Mouse (Mus musculus) inflammation-experienced regulatory T-cells, adult 6 months (primary cell): ENCODE measurements around the gene Il1rn. TPM values are rescaled to one million over a fixed set of nuclear protein-coding genes. Genes with fewer than 3 reads are reported as not detected.

Experiments used
- ATAC-seq: one replicate; pipeline ENCODE4 v1.8.0; 2017
- polyA plus RNA-seq, 3 experiments: library from polyadenylated mRNA; unstranded; fragments of 100-300 nt; shearing (Covaris generic); gene quantifications; one replicate each; pipeline ENCODE4 v1.2.1; 2017

The Il1rn gene
- polyA plus RNA-seq = 1 to 10 TPM in 2 of 3 experiments, under 1 TPM in 1; 0.57 to 1.3 (median 1.1) TPM

DNA sequence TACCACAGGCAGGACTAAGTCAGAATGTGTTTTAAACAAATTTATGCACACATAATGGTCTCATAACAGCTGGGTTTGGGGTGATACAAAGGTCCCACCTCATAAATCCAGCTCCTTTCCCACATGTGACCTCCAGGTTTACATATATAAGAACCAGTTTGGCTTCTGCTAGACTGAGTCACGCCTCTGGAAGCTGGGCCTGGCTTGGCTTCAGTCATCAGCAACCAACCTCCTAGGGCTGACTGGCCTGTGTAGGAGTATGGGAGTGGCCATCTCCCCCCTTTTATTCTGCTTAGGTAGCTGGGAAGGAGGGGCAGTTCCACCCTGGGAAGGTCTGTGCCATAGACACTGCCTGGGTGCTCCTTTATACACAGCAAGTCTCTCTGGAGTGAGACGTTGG is at the start of gene Il1rn:
TSS of gene Il1rn (plus strand) at position 309 of the 400 bp plus-strand sequence.
- no peak for ATAC-seq

DNA sequence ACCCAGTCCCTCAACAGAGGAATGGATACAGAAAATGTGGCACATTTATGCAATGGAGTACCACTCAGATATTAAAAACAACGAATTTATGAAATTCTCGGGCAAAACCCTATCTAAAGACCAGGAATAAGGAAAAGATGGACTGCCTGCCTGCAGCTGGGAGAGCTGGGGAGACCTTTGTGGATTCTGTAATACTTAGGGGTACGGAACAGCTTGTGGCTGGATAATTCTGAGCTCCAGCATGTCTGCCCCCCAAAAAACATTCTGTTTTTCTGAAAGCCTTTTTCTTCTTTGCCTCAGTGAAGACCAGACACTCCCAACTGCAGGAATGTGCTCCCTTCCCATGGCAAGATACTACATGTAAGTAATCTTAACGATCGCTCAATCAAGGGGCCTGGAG is 45.8 kb upstream of the Il1rn start, which contains the start of gene Il1f10:
TSS of gene Il1f10 (plus strand) at position 301 of the 400 bp plus-strand sequence.
- no peak for ATAC-seq

DNA sequence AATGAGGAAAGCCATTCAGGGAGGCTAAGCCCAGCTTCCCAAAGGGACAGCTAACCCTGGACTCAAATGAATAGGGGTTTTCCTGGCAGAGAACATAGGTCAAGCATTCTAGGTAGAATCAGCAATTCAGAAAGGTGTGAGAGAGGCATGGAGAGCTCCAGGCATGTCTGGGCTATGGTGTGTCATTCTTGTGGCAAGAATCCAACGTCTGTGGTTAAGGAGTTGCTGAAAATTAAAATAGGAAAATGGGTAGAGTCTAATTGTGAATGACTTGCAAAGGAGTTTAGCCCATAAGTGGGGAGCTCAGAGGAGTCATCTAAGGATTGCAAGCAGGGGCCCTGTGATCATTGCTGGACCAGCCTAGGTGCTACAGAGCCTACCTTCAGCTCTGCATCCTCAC is 42.0 kb upstream of the Il1rn start:
- no peak for ATAC-seq

DNA sequence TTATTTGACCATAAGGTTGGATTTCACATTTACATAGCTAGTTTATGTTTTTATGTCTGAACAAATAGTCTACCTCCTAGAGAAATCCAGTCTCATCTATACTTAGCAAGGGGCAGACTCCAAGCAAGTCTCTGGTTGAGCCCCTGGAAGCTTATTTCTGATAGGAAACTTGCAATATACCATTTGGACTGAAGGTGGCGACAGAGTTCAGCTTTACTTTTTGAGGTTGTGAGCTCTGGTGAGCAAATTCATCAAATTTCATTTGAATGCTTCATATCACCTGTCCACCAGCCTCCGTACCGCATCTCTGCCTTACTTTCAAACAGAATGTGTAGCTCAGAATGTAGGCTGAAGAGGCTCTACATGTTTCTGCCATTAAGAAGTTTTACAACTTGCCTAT is 39.8 kb upstream of the Il1rn start:
- no peak for ATAC-seq

DNA sequence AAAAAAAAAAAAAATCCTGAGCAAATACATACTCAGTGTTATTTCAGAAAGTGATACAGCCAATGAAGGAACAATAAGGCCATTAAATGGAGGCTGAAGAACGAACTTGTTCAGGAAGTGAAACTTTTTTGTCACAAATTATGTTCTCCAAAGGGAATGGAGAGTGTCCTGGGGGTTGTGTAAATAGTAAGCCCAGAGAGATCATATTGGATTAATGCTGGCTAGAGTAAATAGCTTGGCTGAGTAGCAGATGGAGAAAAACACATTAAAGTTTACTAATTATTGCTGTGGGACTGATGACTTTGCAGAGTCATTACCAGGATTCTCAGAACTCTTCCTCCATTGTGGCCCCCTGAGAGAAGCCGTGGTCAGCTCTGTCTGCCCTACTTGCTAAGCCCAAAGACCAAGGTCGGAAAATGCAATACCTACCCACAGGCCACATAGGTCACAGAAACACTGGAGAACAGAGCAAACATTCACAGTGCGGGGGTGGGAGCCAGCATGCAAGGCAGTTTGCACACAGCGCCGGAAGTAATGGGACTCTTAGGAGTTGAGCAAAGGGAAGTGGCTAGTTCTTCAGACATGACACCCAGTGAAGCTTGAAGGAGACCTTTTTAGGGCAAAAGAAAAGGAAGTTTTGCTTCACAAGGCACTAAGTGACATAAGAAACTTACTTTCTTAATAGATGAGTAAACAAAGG is 25.2 kb upstream of the Il1rn start:
- no peak for ATAC-seq

DNA sequence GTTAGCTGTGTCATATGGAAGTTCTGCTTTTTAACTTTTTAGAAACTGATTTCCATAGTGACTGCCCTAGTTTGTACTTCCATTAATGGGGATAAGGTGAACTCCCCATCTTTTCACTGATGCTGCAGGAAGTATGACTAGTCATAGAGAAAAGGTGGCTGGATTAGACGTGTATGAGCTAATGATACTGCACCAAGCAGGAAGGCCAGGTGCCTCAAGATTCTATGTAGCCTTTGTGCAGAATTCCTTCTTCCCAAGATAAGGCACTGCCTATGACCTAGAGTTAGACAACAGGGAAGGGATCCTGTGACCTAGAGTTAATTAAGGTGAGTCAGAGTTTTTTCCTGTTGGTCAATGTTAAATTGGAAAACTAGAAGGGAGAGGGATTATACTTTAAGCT is 19.7 kb upstream of the Il1rn start:
- ATAC-seq = no peak

DNA sequence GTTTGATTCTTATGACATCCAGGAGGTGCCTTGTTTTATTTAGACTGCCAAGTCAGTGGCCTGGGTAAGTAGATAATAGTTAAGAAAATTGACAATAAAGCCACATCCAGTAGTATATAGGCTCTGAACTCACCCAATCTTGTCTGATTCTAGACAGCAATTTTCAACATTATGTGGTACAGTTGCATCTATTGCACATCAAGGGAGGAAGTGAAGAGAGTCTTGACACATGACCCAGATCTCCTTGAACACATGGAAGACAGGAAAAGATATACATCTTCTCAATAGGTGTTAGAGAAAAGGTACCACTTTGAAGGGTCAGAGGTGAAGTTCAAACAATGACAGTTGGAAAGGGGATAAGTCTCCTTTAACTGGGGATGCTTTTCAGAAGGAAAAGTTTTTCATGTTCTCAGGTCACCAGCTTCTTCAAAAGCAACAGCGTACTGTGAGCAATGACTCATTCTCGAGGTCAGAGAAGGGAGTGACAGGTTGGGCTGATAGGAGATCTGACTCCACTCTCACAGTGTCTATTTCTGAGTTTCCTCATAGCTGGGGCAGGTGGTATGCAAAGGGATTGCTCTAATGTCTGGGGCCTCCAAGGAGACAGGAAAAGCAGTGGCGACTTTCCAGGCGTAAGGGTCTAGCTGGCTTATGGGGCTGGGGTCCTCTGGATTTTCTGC is 18.6 kb upstream of the Il1rn start:
- no peak for ATAC-seq

DNA sequence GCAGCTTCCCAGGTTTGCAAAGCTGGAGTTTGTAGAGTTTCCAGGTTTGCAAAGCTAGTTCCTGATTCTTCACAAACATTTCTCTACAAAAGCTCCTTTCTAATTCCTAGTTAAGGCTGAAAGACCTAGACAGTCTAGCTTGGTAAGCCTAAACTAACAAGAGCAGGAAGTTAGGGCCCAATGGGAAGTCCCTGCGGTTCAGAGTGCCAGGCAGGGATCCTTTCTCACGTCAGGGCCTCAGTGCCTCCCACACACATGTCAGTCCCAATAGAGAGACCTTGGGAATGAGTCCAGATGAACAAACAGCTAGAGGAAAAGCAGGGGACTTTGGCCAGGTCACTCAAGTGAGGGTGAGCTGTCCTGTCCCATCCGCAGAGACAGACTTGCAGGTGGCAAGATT is 1.3 kb upstream of the Il1rn start:
- peak; percentile 77 for ATAC-seq

DNA sequence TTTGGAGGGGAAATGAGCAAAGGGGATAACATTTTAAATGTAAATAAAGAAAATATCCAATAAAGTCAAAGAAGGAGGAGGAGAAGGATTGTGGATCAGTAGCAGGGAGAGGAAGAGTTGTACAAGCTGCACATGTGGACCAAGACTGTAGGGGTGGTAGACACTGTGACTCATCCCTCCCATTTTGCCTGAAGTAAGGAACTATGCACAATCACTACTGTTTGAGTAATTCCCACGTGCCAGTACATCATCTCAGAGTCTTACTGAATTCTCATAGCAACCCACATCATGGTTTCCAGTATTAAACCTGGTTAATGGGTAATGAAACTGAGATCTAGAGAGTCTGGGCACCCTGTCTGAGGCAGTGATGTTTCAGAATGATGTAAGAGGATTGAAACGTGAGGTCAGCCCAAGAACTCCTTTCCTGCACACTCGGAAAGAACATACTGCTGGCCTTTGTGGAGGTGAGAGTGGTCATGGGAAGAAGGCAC is 4.8 kb downstream of the Il1rn start:
- no peak for ATAC-seq

DNA sequence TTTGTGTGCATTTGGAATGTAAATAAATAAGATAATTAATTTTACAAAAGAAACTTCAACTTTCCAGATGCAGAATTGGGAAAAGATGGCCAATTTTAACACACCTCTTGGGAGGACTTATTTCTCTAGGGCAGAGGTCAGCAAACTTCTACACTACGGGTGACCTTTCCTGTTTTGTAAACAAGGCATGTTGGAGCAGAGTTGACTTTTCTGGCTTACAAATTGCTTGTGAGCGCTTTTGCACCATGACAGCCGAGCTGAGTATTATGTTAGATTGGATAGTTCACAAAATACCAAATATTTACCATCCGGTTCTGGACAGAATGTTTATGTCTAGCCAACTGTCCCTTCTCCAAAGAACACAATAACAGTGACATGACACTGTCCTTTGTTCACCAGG is 8.0 kb downstream of the Il1rn start:
- no peak for ATAC-seq

DNA sequence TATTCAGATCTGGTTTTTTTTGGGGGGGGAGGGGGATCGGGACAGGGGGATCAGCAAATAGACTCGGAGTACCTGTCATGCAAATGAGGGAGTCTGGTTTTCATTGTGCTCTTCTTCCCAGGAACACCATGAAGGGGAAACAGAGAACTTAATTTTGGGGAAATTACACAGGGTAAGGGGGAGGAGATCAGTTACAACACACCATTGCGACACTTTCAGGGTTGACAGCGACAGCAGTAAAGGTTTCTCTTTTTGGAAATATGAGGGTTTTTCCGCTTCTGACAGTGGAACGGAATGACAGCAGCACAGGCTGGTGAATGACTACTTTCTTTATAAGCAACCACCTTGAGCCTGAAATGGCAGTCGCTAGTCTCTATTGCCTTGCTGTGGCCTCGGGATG is 8.4 kb downstream of the Il1rn start:
- no peak for ATAC-seq

DNA sequence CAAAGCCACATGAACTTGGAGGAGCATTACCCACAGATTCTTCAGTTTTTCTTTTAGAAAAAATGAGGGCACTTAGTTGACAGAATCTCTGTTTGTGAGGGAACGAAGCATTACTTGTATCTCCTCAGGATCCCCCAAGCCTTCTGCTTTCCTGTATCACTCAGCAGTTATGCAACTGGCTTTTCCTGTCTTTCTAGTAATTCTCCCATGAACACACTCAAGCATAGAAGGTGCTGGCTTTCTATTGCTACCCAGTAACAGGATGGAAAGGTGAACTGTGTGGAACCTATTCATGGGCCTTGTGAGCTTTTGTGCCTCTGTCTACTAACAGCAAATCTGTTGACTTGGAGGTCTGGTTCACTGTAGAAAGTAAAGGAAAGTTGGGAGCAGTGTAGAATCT is 11.3 kb downstream of the Il1rn start:
- no peak for ATAC-seq

DNA sequence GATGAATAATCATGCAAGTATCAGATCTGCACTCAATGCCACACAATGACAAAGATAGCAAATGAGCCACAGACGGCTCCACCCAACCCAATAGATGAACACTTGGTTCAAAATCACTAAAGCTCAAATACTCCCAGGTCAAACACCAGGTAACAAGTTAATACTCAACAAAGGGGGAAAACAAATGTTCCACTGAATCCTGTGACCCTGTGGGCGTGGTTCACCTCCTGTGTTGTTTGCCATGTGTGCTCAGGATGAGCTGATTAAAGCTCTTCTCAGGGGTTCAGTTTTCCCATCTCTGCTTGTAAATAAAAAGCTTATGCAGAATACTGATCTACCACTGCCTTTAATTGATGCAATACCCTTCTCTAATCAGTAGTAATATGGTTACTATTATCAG is 14.5 kb downstream of the Il1rn start:
- ATAC-seq = no peak

DNA sequence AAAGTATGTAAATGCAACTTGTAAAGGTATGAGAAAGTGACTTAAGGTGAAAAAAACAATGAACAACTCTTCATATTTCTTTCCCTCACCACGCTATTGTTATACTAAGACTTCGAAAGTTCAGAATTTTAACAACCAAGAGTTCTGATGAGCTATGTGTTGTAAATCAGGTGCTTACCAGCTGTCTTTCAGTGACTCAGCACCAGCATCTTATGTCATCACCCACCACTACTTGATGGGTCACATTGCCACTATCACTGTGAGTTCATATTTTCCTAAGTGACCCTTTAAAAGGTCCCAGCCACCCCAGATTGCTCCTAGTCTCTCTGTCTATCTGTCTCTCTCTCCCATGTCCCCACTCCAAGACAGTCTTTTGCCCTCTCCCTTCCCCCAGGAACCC is 16.4 kb downstream of the Il1rn start:
- ATAC-seq = no peak

DNA sequence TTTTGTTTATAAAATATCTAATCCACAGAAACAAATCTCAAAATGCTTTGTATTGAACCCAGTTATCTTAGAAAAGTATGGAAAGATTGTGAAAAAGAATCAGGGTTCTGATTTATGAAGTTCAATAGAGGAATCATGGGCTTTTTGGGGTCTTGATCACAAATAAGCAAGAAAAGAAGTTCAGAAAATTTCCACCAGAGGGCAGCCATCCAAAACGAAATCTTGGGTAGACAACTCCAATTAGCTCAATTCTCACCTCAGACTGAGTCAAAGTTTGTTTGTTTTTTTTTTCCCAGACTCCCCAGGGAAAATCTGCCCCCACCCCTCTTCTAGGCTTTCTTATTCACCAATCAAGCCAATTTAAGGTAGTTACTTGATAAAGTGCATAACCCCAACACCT is 21.0 kb downstream of the Il1rn start:
- ATAC-seq = no peak

DNA sequence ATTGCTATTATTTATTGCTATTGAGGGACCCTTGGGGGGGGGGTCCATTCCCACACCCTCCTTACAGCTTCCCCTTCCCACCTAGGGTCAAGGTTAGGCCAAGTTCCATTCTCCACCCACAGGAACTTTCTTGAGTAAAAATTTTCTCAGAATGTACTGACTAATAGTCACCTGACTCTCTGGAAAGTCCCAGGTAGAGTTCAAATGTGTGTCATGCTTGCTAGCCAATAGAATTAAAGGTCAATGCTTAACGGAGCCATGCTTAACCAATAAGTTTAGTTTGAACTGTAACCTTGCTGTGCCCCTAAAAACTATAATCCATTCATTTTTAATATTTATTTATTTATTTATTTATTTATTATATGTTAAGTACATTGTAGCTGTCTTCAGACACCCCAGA is 22.7 kb downstream of the Il1rn start:
- ATAC-seq = peak; percentile 80

DNA sequence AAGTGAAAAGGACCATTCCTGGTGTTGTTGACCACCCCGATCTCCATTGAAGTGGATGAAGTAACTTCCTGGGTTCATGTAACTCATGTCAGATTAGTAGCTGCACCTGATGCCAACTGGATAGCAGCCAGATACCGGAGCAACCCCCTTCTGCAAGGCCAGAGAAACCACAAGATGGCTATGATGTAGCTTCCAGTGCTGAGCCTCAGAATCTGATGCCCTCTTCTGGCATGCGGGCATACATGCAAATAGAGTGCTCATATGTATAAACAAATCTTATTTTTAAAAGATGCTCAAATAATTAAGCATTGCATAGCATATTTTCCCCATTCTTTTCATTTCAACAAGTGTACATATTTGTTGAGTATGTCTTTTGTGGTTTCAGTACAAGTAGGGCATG is 27.2 kb downstream of the Il1rn start:
- ATAC-seq = no peak

DNA sequence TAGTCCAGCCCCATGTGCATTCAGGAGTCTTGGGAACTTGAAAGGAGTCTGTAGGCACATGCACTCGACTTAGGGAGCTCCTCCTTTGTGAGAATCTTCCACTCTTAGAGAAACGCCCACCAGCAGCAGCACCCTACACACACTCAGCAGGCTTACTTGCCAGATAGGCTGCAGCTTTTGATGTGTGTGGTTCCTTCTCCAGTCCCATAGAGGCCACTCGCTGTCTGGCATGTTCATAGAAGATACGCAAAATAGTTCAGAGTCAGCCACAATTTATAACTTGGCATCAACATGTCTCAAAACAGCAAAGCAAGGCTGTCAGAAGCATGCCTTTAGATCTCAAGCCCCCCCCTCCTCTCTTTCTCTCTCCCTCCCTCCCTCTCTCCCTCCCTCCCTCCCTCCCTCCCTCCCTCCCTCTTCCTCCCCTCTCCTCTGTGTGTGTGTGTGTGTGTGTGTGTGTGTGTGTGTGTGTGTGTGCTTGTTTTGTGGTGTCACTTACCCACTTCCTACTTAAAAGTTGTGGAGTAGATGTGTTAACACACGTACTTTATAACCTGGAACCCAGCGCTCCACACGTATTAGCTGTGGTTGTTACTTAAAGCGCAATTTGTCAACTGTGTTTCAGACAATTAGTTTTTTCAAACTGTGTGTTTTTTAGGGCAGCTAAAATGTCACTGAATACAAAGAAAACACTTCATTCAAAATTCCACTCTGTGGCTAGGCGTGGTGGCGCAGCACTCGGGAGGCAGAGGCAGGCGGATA is 29.7 kb downstream of the Il1rn start:
- peak; percentile 39 for ATAC-seq

DNA sequence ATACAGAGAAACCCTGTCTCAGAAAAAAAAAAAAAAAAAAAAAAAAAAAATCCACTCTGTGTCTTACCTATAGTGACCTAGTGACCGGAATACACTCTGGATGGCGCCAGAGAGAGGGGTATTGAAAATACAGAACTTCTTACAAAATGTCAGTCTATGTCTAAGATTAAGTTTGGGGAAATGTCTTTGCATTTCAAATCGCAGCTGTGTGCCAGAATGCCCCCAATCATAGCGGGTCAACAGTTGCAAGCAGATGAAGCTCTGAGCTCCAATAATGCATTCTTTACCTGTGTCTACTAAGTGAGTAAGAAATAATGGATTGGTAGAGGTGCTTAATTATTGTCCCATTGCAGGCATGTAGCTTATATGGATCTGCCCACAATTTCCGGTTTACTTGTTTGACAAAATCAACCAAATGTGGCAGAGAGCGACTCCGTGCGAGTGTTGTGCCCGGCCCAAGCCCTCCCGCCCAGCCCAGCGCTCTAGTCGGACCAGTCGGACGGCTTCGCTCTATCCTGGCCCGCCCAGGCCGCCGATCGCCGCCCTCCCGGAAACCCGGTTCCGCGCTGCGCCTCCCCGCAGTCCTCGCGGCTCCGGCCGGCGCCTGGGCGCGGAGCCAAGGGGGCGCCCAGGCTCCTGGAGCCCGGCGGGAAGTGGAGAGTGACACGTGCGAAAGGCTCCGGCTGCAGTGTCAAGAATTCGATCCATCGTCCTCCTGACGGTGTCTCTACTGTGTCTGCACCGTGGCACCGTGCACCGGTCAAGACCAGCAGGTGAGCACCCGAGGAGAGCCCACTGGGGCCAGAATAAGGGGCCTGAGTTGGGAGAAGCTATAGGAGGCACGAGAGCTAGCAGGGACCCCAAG is 30.6 kb downstream of the Il1rn start, which contains the start of gene Psd4:
TSS of gene Psd4 (plus strand) at position 551 of the 865 bp plus-strand sequence.
- ATAC-seq = peak; percentile 61

DNA sequence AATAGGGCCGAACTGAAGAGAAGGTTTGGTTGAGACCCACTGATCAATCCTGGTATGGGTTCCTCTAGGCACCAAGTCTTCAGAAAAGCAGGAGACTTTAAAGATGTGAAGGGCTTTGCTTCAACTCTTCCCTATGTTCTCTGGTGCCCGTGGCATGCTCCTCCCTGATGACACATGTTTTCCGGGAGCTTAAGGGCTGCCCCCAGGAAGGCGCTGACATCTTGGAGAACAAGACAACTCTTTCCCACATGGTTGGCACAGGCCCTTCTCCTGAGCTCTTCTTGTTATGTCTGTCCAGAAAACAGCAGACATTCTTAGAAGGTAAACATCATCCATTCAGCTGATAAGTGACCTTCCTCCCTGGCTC is 31.2 kb downstream of the Il1rn start:
- ATAC-seq = no peak

DNA sequence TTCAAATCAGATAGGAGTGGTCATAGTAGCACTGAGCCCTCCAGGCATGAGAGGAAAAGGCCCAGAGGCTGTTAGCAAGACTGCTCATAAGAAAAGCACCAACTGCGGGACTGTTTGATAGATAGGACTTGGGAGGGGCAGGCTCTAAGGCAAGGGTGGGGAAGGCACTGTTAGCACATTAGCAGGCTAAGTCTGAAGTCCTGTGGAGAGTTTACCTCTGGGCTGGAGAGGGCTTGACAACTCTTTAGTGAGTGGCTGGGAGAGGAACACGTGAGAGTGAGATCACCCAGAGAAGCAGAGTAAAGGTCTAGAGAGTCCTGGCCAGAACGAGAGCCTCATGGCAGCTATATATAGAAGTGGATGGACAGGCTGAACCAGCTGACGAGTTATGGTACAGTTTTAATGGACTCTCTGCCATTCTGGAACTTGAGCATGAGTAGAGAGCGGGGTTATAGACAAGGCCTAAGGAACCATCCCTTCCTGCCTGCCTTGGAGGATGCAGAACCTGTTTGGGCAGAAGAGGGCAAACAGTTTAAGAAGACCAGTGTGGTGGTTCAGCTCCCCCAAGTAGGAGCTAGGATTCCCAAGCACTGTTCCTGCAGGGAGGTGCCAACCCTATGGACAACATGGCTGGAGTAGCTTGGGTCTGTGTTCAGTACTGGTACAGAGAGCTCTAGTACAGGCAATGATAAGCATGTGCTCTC is 42.2 kb downstream of the Il1rn start:
- no peak for ATAC-seq
